Mouse (Mus musculus): ENCODE measurements around the gene Trim50. TPM values are rescaled to one million over a fixed set of nuclear protein-coding genes. Genes with fewer than 3 reads are reported as not detected.
A peak's percentile ranks its signal among the peaks of the same experiment; 100 is the strongest.

The Trim50 gene
- polyA plus RNA-seq, 1 experiment from 2014 or later, result not detected

GRCm38 (mm10) chr5:135399382-135399781 is 46.3 kb downstream of the Trim50 start:
- 66% methylated on average over 6 of the region's 6 CpGs for WGBS
- no peak for ATAC-seq (ENCODE audit: insufficient number of reproducible peaks, low FRiP score, low TSS enrichment, low read depth)
- H3K36me3 ChIP-seq, result no peaks in the 10 kb centered on the region
- H3K4me2 ChIP-seq, result no peak overlapping the region
- no peak overlapping the region for H3K27ac ChIP-seq
- H3K9me3 ChIP-seq, result no peaks in the 10 kb centered on the region
- no peak overlapping the region for H3K4me3 ChIP-seq
- no peak overlapping the region for H3K9ac ChIP-seq
- H3K27me3 ChIP-seq, result no peaks in the 10 kb centered on the region
- H3K4me1 ChIP-seq, result peaks cover 3% of the 10 kb centered on the region

GRCm38 (mm10) chr5:135400244-135400643 is 47.1 kb downstream of the Trim50 start:
- no peak for ATAC-seq (ENCODE audit: insufficient number of reproducible peaks, low FRiP score, low TSS enrichment, low read depth)

GRCm38 (mm10) chr5:135404623-135405022 is 51.5 kb downstream of the Trim50 start:
- Histone ChIP-seq H3K9me3 (no peaks in the 10 kb centered on the region), H3K4me2 (no peak overlapping the region), H3K27ac (no peak overlapping the region), H3K27me3 (no peaks in the 10 kb centered on the region), H3K4me1 (0 out of 2 replicates have a peak, but pooled peaks cover 3% of the 10 kb centered on the region), H3K9ac (no peak overlapping the region), H3K4me3 (no peak overlapping the region), H3K36me3 (peaks cover 9% of the 10 kb centered on the region)
- peak; percentile 56; the same call in 1 of the 2 replicates for ATAC-seq (ENCODE audit: insufficient number of reproducible peaks, low FRiP score, low TSS enrichment, low read depth)
- 31% methylated on average over 20 of the region's 20 CpGs for WGBS

More at GRCm38 (mm10) chr5:135400244-135400643, 47.1 kb downstream of the Trim50 start:
- H3K4me2 ChIP-seq, result no peak overlapping the region
- 0 out of 2 replicates have a peak, but pooled peaks cover 3% of the 10 kb centered on the region for H3K4me1 ChIP-seq
- H3K9me3 ChIP-seq, result no peaks in the 10 kb centered on the region
- H3K27ac ChIP-seq, result no peak overlapping the region
- no peak overlapping the region for H3K9ac ChIP-seq
- H3K36me3 ChIP-seq, result no peaks in the 10 kb centered on the region
- H3K4me3 ChIP-seq, result no peak overlapping the region
- no peaks in the 10 kb centered on the region for H3K27me3 ChIP-seq
- WGBS, result 5% methylated on average over 2 of the region's 2 CpGs

GRCm38 (mm10) chr5:135405437-135405836 is 52.3 kb downstream of the Trim50 start:
- ATAC-seq (ENCODE audit: insufficient number of reproducible peaks, low FRiP score, low TSS enrichment, low read depth), result no peak
- Histone ChIP-seq H3K4me3 (no peak overlapping the region), H3K9ac (no peak overlapping the region), H3K9me3 (no peaks in the 10 kb centered on the region), H3K36me3 (peaks cover 17% of the 10 kb centered on the region), H3K4me1 (0 out of 2 replicates have a peak, but pooled peaks cover 3% of the 10 kb centered on the region), H3K4me2 (no peak overlapping the region), H3K27ac (no peak overlapping the region), H3K27me3 (no peaks in the 10 kb centered on the region)
- WGBS, result 87% methylated on average over 9 of the region's 9 CpGs

- Histone ChIP-seq H3K4me3 (no peak overlapping the region), H3K4me2 (no peak overlapping the region), H3K27ac (no peak overlapping the region), H3K4me1 (0 out of 2 replicates have a peak, but pooled peaks cover 3% of the 10 kb centered on the region), H3K9ac (no peak overlapping the region), H3K9me3 (no peaks in the 10 kb centered on the region), H3K27me3 (no peaks in the 10 kb centered on the region), H3K36me3 (peaks cover 37% of the 10 kb centered on the region)
- 80% methylated on average over 4 of the region's 4 CpGs for WGBS
- ATAC-seq (ENCODE audit: insufficient number of reproducible peaks, low FRiP score, low TSS enrichment, low read depth), result no peak
These were observed 55.0 kb downstream of the Trim50 start for GRCm38 (mm10) chr5:135408114-135408513.

- Histone ChIP-seq H3K4me1 (no peaks in the 10 kb centered on the region), H3K9ac (no peak overlapping the region), H3K4me3 (no peak overlapping the region), H3K36me3 (peaks cover 56% of the 10 kb centered on the region), H3K9me3 (no peaks in the 10 kb centered on the region), H3K4me2 (no peak overlapping the region), H3K27me3 (no peaks in the 10 kb centered on the region), H3K27ac (no peak overlapping the region)
- 86% methylated on average over 9 of the region's 9 CpGs for WGBS
- no peak for ATAC-seq (ENCODE audit: insufficient number of reproducible peaks, low FRiP score, low TSS enrichment, low read depth)
These were observed 57.2 kb downstream of the Trim50 start for GRCm38 (mm10) chr5:135410266-135410665.

Small RNAs within 50 kb of the gene (microRNA-seq; reads per million reads assigned to microRNA genes)
- not detected for gene Mir7033

Other genes starting within 250 kb of the Trim50 start
- gene Tbl2, start 203.6 kb upstream of the Trim50 start, polyA plus RNA-seq (2015; fragmentation: Nextera tagmentation; extraction: Ambion mirVana), result 30.1 and 33.4 TPM in 2 replicates
- gene Bcl7b, start 185.0 kb upstream of the Trim50 start, polyA plus RNA-seq (2015; fragmentation: Nextera tagmentation; extraction: Ambion mirVana), result 47.6 and 50.4 TPM in 2 replicates
- 34.3 and 38.4 TPM in 2 replicates for gene Baz1b, start 166.0 kb upstream of the Trim50 start, polyA plus RNA-seq (2015; fragmentation: Nextera tagmentation; extraction: Ambion mirVana)
- 18.6 and 23.3 TPM in 2 replicates for gene Fzd9, start 102.1 kb upstream of the Trim50 start, polyA plus RNA-seq (2015; fragmentation: Nextera tagmentation; extraction: Ambion mirVana)
- not detected in 2 replicates for gene Fkbp6, start 3.3 kb upstream of the Trim50 start, polyA plus RNA-seq (2015; fragmentation: Nextera tagmentation; extraction: Ambion mirVana)
- gene Nsun5, start 16.7 kb downstream of the Trim50 start, polyA plus RNA-seq (2015; fragmentation: Nextera tagmentation; extraction: Ambion mirVana), result 35.7 and 37.3 TPM in 2 replicates
- gene Pom121, start 41.3 kb downstream of the Trim50 start, polyA plus RNA-seq (2015; fragmentation: Nextera tagmentation; extraction: Ambion mirVana), result 9.5 and 10.9 TPM in 2 replicates
- gene Hip1, start 191.8 kb downstream of the Trim50 start, polyA plus RNA-seq (2015; fragmentation: Nextera tagmentation; extraction: Ambion mirVana), result 33.5 and 34.1 TPM in 2 replicates
- not detected in 2 replicates for gene Ccl26, start 210.3 kb downstream of the Trim50 start, polyA plus RNA-seq (2015; fragmentation: Nextera tagmentation; extraction: Ambion mirVana)
- gene Ccl24, start 219.8 kb downstream of the Trim50 start, polyA plus RNA-seq (2015; fragmentation: Nextera tagmentation; extraction: Ambion mirVana), result 2.9 and 3.4 TPM in 2 replicates

Measured in limb, embryonic 15.5 days (tissue).